Mouse (Mus musculus): ENCODE measurements around the gene Zfp346. TPM values are rescaled to one million over a fixed set of nuclear protein-coding genes. Genes with fewer than 3 reads are reported as not detected.
A peak's percentile ranks its signal among the peaks of the same experiment; 100 is the strongest.
"Not testable (repeated sequence)": the region's sequence is repeated elsewhere in the genome, so short reads cannot be mapped to it uniquely, and the experiment has no call there.

Gene Zfp346
- total RNA-seq, 1 experiment = 33.9 TPM

DNA sequence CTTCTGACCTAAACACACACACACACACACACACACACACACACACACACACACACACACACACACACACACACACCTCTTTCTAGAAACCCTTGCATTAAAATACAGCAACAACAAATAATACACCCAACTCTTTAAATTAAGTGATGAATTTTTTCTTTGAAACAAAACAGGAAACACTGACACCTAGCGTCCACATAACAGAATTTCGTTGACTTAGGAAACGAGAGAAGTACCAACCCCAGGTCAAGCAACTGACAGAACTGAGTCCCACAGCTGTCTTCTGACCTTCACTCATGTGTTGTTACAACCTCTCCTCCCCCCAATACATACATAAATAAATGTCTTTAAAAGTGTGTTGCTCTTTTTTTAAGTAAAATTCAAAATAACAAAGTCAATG lies 33.8 kb upstream of the Zfp346 start:
- Histone ChIP-seq H3K27ac (ENCODE audit: insufficient read depth, low read depth, low read length, poor library complexity, severe bottlenecking) (no peak overlapping the region), H3K9ac (ENCODE audit: insufficient read depth, low read depth, low read length, poor library complexity, severe bottlenecking) (no peak overlapping the region), H3K4me3 (ENCODE audit: insufficient read depth in 1 of 2, low read depth in 1 of 2, low read length in 2 of 2, poor library complexity in 1 of 2, severe bottlenecking in 1 of 2) (no peak overlapping the region), H3K4me1 (ENCODE audit: control insufficient read depth in 2 of 2, insufficient read depth in 2 of 2, low read length in 2 of 2, poor library complexity in 1 of 2) (no peaks in the 10 kb centered on the region), H3K36me3 (ENCODE audit: control insufficient read depth, insufficient read depth, low read length, poor library complexity, severe bottlenecking) (peaks cover 5% of the 10 kb centered on the region), H3K9me3 (ENCODE audit: control insufficient read depth, insufficient read depth, low read depth, low read length) (no peaks in the 10 kb centered on the region)
- TF ChIP-seq ZNF384 (IDR thresholded peaks at IDR 0.05; ENCODE audit: low read depth, low read length) (no peak), ZC3H11A (IDR thresholded peaks at IDR 0.05; ENCODE audit: borderline replicate concordance, low read depth, low read length) (no peak), HCFC1 (IDR thresholded peaks at IDR 0.05; ENCODE audit: borderline replicate concordance, insufficient read depth, low read length) (no peak), CHD2 (IDR thresholded peaks at IDR 0.05; ENCODE audit: low read depth, low read length) (no peak), MAFK (IDR thresholded peaks at IDR 0.05; ENCODE audit: insufficient read depth, low read depth, low read length) (no peak)
- in situ Hi-C loops (cut with MboI; ENCODE audit: low sequenced_read_pairs in 2 of 2, unreplicated experiment in 2 of 2) = no loop called here
- peak; percentile 19 for DNase-seq (ENCODE audit: low read depth, low spot score)

DNA sequence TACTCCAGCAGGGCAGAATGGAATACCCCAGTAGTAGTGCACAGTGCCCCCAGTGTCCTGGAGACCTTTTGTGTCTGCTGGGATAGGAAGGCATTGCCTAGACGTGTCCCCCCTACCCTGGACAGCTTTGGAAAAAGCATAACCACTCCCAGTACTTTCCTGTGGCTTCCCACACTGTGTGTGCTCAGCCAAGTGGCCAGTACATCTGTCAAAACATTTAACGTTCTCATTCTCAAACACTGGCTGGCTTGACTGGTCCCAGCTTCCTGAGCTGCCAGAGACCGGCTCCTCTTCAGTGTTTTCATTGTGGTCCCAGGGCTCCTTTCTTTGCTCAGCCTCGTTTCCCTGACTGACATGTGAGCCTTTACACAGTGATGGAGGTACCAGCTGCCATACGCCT lies 29.5 kb upstream of the Zfp346 start:
- peaks cover 6% of the 10 kb centered on the region for H3K36me3 ChIP-seq (ENCODE audit: control insufficient read depth, insufficient read depth, low read length, poor library complexity, severe bottlenecking)
- H3K4me3 ChIP-seq (ENCODE audit: insufficient read depth in 1 of 2, low read depth in 1 of 2, low read length in 2 of 2, poor library complexity in 1 of 2, severe bottlenecking in 1 of 2) = no peak overlapping the region
- no peak for DNase-seq (ENCODE audit: low read depth, low spot score)
- in situ Hi-C loops (cut with MboI; ENCODE audit: low sequenced_read_pairs in 2 of 2, unreplicated experiment in 2 of 2) = no loop called here
- TF ChIP-seq MAFK (IDR thresholded peaks at IDR 0.05; ENCODE audit: insufficient read depth, low read depth, low read length) (no peak), ZNF384 (IDR thresholded peaks at IDR 0.05; ENCODE audit: low read depth, low read length) (no peak), HCFC1 (IDR thresholded peaks at IDR 0.05; ENCODE audit: borderline replicate concordance, insufficient read depth, low read length) (no peak), ZC3H11A (IDR thresholded peaks at IDR 0.05; ENCODE audit: borderline replicate concordance, low read depth, low read length) (no peak), CHD2 (IDR thresholded peaks at IDR 0.05; ENCODE audit: low read depth, low read length) (no peak)
- no peak overlapping the region for H3K9ac ChIP-seq (ENCODE audit: insufficient read depth, low read depth, low read length, poor library complexity, severe bottlenecking)
- H3K27ac ChIP-seq (ENCODE audit: insufficient read depth, low read depth, low read length, poor library complexity, severe bottlenecking) = 0 out of 2 replicates have a peak overlapping the region, but pooled peaks have one; percentile 4
- no peaks in the 10 kb centered on the region for H3K9me3 ChIP-seq (ENCODE audit: control insufficient read depth, insufficient read depth, low read depth, low read length)
- no peaks in the 10 kb centered on the region for H3K4me1 ChIP-seq (ENCODE audit: control insufficient read depth in 2 of 2, insufficient read depth in 2 of 2, low read length in 2 of 2, poor library complexity in 1 of 2)

DNA sequence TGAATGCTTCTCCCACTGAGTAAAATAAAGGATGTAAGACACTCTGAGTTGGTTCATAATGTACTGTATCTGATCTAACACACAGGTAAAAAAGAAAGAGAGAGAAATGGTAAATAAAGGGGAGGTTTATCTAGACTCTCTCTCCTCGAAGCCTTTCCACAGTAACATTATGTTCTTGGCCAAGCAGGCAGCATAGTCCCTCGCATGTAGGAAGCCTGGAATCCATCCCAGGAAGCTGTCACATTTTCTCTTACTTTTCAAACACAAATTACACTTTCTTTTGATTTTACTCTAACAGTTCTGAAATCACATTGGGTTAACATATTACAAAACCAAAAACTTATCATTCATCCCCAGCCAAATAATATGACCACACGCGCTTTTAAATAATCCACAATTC lies 12.5 kb upstream of the Zfp346 start:
- no peak for TF ChIP-seq CHD2 (IDR thresholded peaks at IDR 0.05; ENCODE audit: low read depth, low read length)
- TF ChIP-seq ZNF384 (IDR thresholded peaks at IDR 0.05; ENCODE audit: low read depth, low read length) = no peak
- no peak for TF ChIP-seq HCFC1 (IDR thresholded peaks at IDR 0.05; ENCODE audit: borderline replicate concordance, insufficient read depth, low read length)
- no peaks in the 10 kb centered on the region for H3K4me1 ChIP-seq (ENCODE audit: control insufficient read depth in 2 of 2, insufficient read depth in 2 of 2, low read length in 2 of 2, poor library complexity in 1 of 2)
- no peak overlapping the region for H3K27ac ChIP-seq (ENCODE audit: insufficient read depth, low read depth, low read length, poor library complexity, severe bottlenecking)
- H3K4me3 ChIP-seq (ENCODE audit: insufficient read depth in 1 of 2, low read depth in 1 of 2, low read length in 2 of 2, poor library complexity in 1 of 2, severe bottlenecking in 1 of 2) = no peak overlapping the region
- peaks cover 4% of the 10 kb centered on the region for H3K9me3 ChIP-seq (ENCODE audit: control insufficient read depth, insufficient read depth, low read depth, low read length)
- H3K9ac ChIP-seq (ENCODE audit: insufficient read depth, low read depth, low read length, poor library complexity, severe bottlenecking) = no peak overlapping the region
- in situ Hi-C loops (cut with MboI; ENCODE audit: low sequenced_read_pairs in 2 of 2, unreplicated experiment in 2 of 2) = no loop called here
- H3K36me3 ChIP-seq (ENCODE audit: control insufficient read depth, insufficient read depth, low read length, poor library complexity, severe bottlenecking) = peaks cover 5% of the 10 kb centered on the region
- DNase-seq (ENCODE audit: low read depth, low spot score) = no peak

DNA sequence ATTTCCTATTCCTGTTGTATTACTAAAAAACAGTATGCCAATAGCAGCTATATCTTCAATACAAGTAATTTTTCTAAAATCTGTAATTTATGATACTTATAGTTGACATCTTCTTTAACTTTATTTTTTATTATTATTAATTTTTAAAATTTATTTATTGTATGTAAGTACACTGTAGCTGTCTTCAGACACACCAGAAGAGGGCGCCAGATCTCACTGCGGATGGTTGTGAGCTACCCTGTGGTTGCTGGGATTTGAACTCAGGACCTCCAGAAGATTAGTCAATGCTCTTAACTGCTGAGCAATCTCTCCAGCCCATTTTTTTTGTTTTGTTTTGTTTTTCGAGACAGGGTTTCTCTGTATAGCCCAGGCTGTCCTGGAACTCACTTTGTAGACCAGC lies 7.3 kb upstream of the Zfp346 start:
- H3K9me3 ChIP-seq (ENCODE audit: control insufficient read depth, insufficient read depth, low read depth, low read length); DNase-seq (ENCODE audit: low read depth, low spot score); H3K36me3 ChIP-seq (ENCODE audit: control insufficient read depth, insufficient read depth, low read length, poor library complexity, severe bottlenecking); H3K4me3 ChIP-seq (ENCODE audit: insufficient read depth in 1 of 2, low read depth in 1 of 2, low read length in 2 of 2, poor library complexity in 1 of 2, severe bottlenecking in 1 of 2); in situ Hi-C loops (cut with MboI; ENCODE audit: low sequenced_read_pairs in 2 of 2, unreplicated experiment in 2 of 2); H3K4me1 ChIP-seq (ENCODE audit: control insufficient read depth in 2 of 2, insufficient read depth in 2 of 2, low read length in 2 of 2, poor library complexity in 1 of 2); H3K27ac ChIP-seq (ENCODE audit: insufficient read depth, low read depth, low read length, poor library complexity, severe bottlenecking); H3K9ac ChIP-seq (ENCODE audit: insufficient read depth, low read depth, low read length, poor library complexity, severe bottlenecking): not testable (repeated sequence)

DNA sequence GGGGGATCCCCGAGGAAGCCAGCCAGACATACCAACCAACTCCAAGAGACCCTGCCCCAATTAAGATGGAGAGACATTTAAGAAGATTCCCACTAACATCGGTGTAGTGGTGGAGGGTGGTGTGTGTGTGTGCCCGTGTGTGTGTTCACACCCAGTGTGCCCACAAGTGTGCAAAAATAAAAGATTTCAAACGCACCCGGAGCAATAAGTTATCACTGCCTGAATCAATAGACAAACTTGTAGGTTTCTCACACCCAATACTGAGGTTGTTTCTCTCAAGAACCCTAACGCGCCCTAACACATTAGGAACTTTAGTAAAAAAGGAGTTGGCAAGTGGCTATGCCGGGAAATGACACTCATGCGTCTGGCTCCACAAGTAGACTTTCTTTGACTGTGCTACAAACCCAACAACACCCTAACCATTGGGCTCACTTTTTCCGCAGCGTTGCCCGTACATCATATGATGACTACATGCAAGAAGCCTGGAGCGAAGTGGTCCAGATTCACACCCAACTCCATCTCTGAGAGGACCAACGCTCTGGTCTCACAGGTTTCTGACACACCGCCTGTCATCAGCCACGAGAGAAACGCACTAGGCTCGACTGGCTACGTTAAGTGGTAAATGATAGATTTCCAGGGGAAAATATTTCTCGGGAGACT lies 5.9 kb upstream of the Zfp346 start:
- Histone ChIP-seq H3K9me3 (ENCODE audit: control insufficient read depth, insufficient read depth, low read depth, low read length) (no peaks in the 10 kb centered on the region), H3K27ac (ENCODE audit: insufficient read depth, low read depth, low read length, poor library complexity, severe bottlenecking) (peak overlapping the region; percentile 67; the same call in 1 of the 2 replicates), H3K36me3 (ENCODE audit: control insufficient read depth, insufficient read depth, low read length, poor library complexity, severe bottlenecking) (no peaks in the 10 kb centered on the region), H3K4me3 (ENCODE audit: insufficient read depth in 1 of 2, low read depth in 1 of 2, low read length in 2 of 2, poor library complexity in 1 of 2, severe bottlenecking in 1 of 2) (peak overlapping the region; percentile 73 to 98), H3K9ac (ENCODE audit: insufficient read depth, low read depth, low read length, poor library complexity, severe bottlenecking) (peak overlapping the region; percentile 92), H3K4me1 (ENCODE audit: control insufficient read depth in 2 of 2, insufficient read depth in 2 of 2, low read length in 2 of 2, poor library complexity in 1 of 2) (no peaks in the 10 kb centered on the region)
- DNase-seq (ENCODE audit: low read depth, low spot score) = peak; percentile 16
- TF ChIP-seq CHD2 (IDR thresholded peaks at IDR 0.05; ENCODE audit: low read depth, low read length) = no peak
- no peak for TF ChIP-seq HCFC1 (IDR thresholded peaks at IDR 0.05; ENCODE audit: borderline replicate concordance, insufficient read depth, low read length)
- TF ChIP-seq MAFK (IDR thresholded peaks at IDR 0.05; ENCODE audit: insufficient read depth, low read depth, low read length) = no peak
- in situ Hi-C loops (cut with MboI; ENCODE audit: low sequenced_read_pairs in 2 of 2, unreplicated experiment in 2 of 2) = no loop called here
